Mouse (Mus musculus): ENCODE results near the gene Saa4. TPM values are rescaled to one million over a fixed set of nuclear protein-coding genes. Genes with fewer than 3 reads are reported as not detected.
"Not testable (repeated sequence)": the region's sequence is repeated elsewhere in the genome, so short reads cannot be mapped to it uniquely, and the experiment has no call there.

Gene Saa4
- polyA plus RNA-seq, 1 experiment, result not detected

- peak; percentile 23 for TF ChIP-seq MYOD1 (IDR thresholded peaks at IDR 0.05; ENCODE audit: control insufficient read depth, insufficient read length, low read depth)
- H3K36me3 ChIP-seq (ENCODE audit: control insufficient read depth, insufficient read depth); H3K79me2 ChIP-seq (ENCODE audit: control insufficient read depth, insufficient read depth); H3K4me3 ChIP-seq (ENCODE audit: insufficient read depth, poor library complexity, severe bottlenecking); H3K79me3 ChIP-seq (ENCODE audit: low read depth); H3ac ChIP-seq (ENCODE audit: control insufficient read depth, insufficient read length, low read depth); H3K27me3 ChIP-seq (ENCODE audit: control insufficient read depth, insufficient read depth, insufficient read length): not testable (repeated sequence)
These were observed 7.6 kb upstream of the Saa4 start for GRCm38 (mm10) chr7:46740041-46740440.

GRCm38 (mm10) chr7:46738561-46739460 is 6.4 kb upstream of the Saa4 start:
- Histone ChIP-seq H3K79me3 (ENCODE audit: low read depth) (no peaks in the 10 kb centered on the region), H3K36me3 (ENCODE audit: control insufficient read depth, insufficient read depth) (no peaks in the 10 kb centered on the region), H3K79me2 (ENCODE audit: control insufficient read depth, insufficient read depth) (no peaks in the 10 kb centered on the region), H3K4me3 (ENCODE audit: insufficient read depth, poor library complexity, severe bottlenecking) (no peak overlapping the region), H3K27me3 (ENCODE audit: control insufficient read depth, insufficient read depth, insufficient read length) (no peaks in the 10 kb centered on the region), H3ac (ENCODE audit: control insufficient read depth, insufficient read length, low read depth) (no peak overlapping the region)
- TF ChIP-seq CTCF (IDR thresholded peaks at IDR 0.05; ENCODE audit: control insufficient read depth, insufficient read depth, insufficient read length) (no peak), FOSL1 (IDR thresholded peaks at IDR 0.05; ENCODE audit: insufficient read depth, low read length, poor library complexity, severe bottlenecking) (no peak), MAX (IDR thresholded peaks at IDR 0.05) (no peak), CEBPB (IDR thresholded peaks at IDR 0.05; ENCODE audit: low read depth) (no peak), MYOG (IDR thresholded peaks at IDR 0.05; ENCODE audit: control insufficient read depth, extremely low read depth, insufficient read length) (no peak), MYOD1 (IDR thresholded peaks at IDR 0.05; ENCODE audit: control insufficient read depth, insufficient read length, low read depth) (no peak), USF1 (IDR thresholded peaks at IDR 0.05; ENCODE audit: low read depth) (no peak)

- Histone ChIP-seq H3K4me3 (ENCODE audit: insufficient read depth, poor library complexity, severe bottlenecking) (no peak overlapping the region), H3K79me2 (ENCODE audit: control insufficient read depth, insufficient read depth) (no peaks in the 10 kb centered on the region), H3ac (ENCODE audit: control insufficient read depth, insufficient read length, low read depth) (no peak overlapping the region), H3K79me3 (ENCODE audit: low read depth) (no peaks in the 10 kb centered on the region), H3K27me3 (ENCODE audit: control insufficient read depth, insufficient read depth, insufficient read length) (no peaks in the 10 kb centered on the region), H3K36me3 (ENCODE audit: control insufficient read depth, insufficient read depth) (no peaks in the 10 kb centered on the region)
- TF ChIP-seq MYOG (IDR thresholded peaks at IDR 0.05; ENCODE audit: control insufficient read depth, extremely low read depth, insufficient read length) (no peak), FOSL1 (IDR thresholded peaks at IDR 0.05; ENCODE audit: insufficient read depth, low read length, poor library complexity, severe bottlenecking) (no peak), MAX (IDR thresholded peaks at IDR 0.05) (no peak), USF1 (IDR thresholded peaks at IDR 0.05; ENCODE audit: low read depth) (no peak), CEBPB (IDR thresholded peaks at IDR 0.05; ENCODE audit: low read depth) (no peak), MYOD1 (IDR thresholded peaks at IDR 0.05; ENCODE audit: control insufficient read depth, insufficient read length, low read depth) (no peak), CTCF (IDR thresholded peaks at IDR 0.05; ENCODE audit: control insufficient read depth, insufficient read depth, insufficient read length) (no peak)
These were observed 2.6 kb upstream of the Saa4 start for GRCm38 (mm10) chr7:46734983-46735382.

- H3K36me3 ChIP-seq (ENCODE audit: control insufficient read depth, insufficient read depth), result no peaks in the 10 kb centered on the region
- no peaks in the 10 kb centered on the region for H3K27me3 ChIP-seq (ENCODE audit: control insufficient read depth, insufficient read depth, insufficient read length)
- TF ChIP-seq CTCF (IDR thresholded peaks at IDR 0.05; ENCODE audit: control insufficient read depth, insufficient read depth, insufficient read length) (no peak), CEBPB (IDR thresholded peaks at IDR 0.05; ENCODE audit: low read depth) (no peak), MYOD1 (IDR thresholded peaks at IDR 0.05; ENCODE audit: control insufficient read depth, insufficient read length, low read depth) (no peak), MAX (IDR thresholded peaks at IDR 0.05) (no peak), USF1 (IDR thresholded peaks at IDR 0.05; ENCODE audit: low read depth) (no peak), MYOG (IDR thresholded peaks at IDR 0.05; ENCODE audit: control insufficient read depth, extremely low read depth, insufficient read length) (no peak), FOSL1 (IDR thresholded peaks at IDR 0.05; ENCODE audit: insufficient read depth, low read length, poor library complexity, severe bottlenecking) (no peak)
- no peaks in the 10 kb centered on the region for H3K79me3 ChIP-seq (ENCODE audit: low read depth)
- no peaks in the 10 kb centered on the region for H3K79me2 ChIP-seq (ENCODE audit: control insufficient read depth, insufficient read depth)
- no peak overlapping the region for H3K4me3 ChIP-seq (ENCODE audit: insufficient read depth, poor library complexity, severe bottlenecking)
- H3ac ChIP-seq (ENCODE audit: control insufficient read depth, insufficient read length, low read depth), result no peak overlapping the region
These were observed 4.8 kb downstream of the Saa4 start for GRCm38 (mm10) chr7:46727584-46727983.

- TF ChIP-seq MYOD1 (IDR thresholded peaks at IDR 0.05; ENCODE audit: control insufficient read depth, insufficient read length, low read depth) (no peak), MAX (IDR thresholded peaks at IDR 0.05) (no peak), MYOG (IDR thresholded peaks at IDR 0.05; ENCODE audit: control insufficient read depth, extremely low read depth, insufficient read length) (no peak), FOSL1 (IDR thresholded peaks at IDR 0.05; ENCODE audit: insufficient read depth, low read length, poor library complexity, severe bottlenecking) (no peak), CTCF (IDR thresholded peaks at IDR 0.05; ENCODE audit: control insufficient read depth, insufficient read depth, insufficient read length) (no peak), CEBPB (IDR thresholded peaks at IDR 0.05; ENCODE audit: low read depth) (no peak), USF1 (IDR thresholded peaks at IDR 0.05; ENCODE audit: low read depth) (no peak)
These were observed 8.0 kb downstream of the Saa4 start for GRCm38 (mm10) chr7:46724396-46724795.

More at GRCm38 (mm10) chr7:46724396-46724795, 8.0 kb downstream of the Saa4 start:
- Histone ChIP-seq H3K27me3 (ENCODE audit: control insufficient read depth, insufficient read depth, insufficient read length) (no peaks in the 10 kb centered on the region), H3K4me3 (ENCODE audit: insufficient read depth, poor library complexity, severe bottlenecking) (no peak overlapping the region), H3K79me3 (ENCODE audit: low read depth) (no peaks in the 10 kb centered on the region), H3K36me3 (ENCODE audit: control insufficient read depth, insufficient read depth) (no peaks in the 10 kb centered on the region), H3ac (ENCODE audit: control insufficient read depth, insufficient read length, low read depth) (no peak overlapping the region), H3K79me2 (ENCODE audit: control insufficient read depth, insufficient read depth) (no peaks in the 10 kb centered on the region)

All from C2C12 (cell line).